ENCODE assay signal across 8 mouse cellular contexts in genomic region chr4:129288067-129288466, GRCm38 (mm10). TPM values are rescaled to one million over a fixed set of nuclear protein-coding genes. Genes with fewer than 3 reads are reported as not detected.
DNase-seq lines count a peak whose midpoint lies in the region; ATAC-seq and TF ChIP-seq lines count a peak whose summit lies in the region.
"Had no signal": no experiment of that assay in that cellular context is flagged by ENCODE, and none has a peak within 500 bp of the region (broad histone marks: within the 10 kb centered on the region; RNA-seq: fewer than 3 reads in every experiment).

No protein-coding gene starts in this region.

- H3K9ac ChIP-seq in heart, embryonic 15.5 days: no peak overlapping the region
- H3K9ac ChIP-seq in limb, embryonic 15.5 days: no peak overlapping the region

- peaks cover 7% of the 10 kb centered on the region for H3K9me3 ChIP-seq in G1E (replicated peaks)
- H3K9me3 ChIP-seq in embryonic facial prominence, embryonic 10.5 days: no peaks in the 10 kb centered on the region
- no peaks in the 10 kb centered on the region for H3K9me3 ChIP-seq in heart, embryonic 15.5 days (replicated peaks)
- H3K9me3 ChIP-seq in limb, embryonic 15.5 days: no peaks in the 10 kb centered on the region

- no peak for TF ChIP-seq CTCF in G1E (IDR thresholded peaks at IDR 0.05; ENCODE audit: low read depth, low read length)

- H3K36me3 ChIP-seq in G1E (replicated peaks): no peaks in the 10 kb centered on the region
- H3K36me3 ChIP-seq in embryonic facial prominence, embryonic 10.5 days (replicated peaks): no peaks in the 10 kb centered on the region
- no peaks in the 10 kb centered on the region for H3K36me3 ChIP-seq in heart, embryonic 15.5 days
- H3K36me3 ChIP-seq in limb, embryonic 15.5 days: no peaks in the 10 kb centered on the region

- no peak for DNase-seq in G1E (ENCODE audit: low spot score)
- no peak for DNase-seq in embryonic facial prominence, embryonic 10.5 days (ENCODE audit: low spot score)
- DNase-seq in embryo, embryonic 11 days: no peak
- DNase-seq in embryo, embryonic 10.5 days (ENCODE audit: low spot score): no peak

- peak overlapping the region; percentile 98 for H3K4me2 ChIP-seq in heart, embryonic 15.5 days
- peak overlapping the region; percentile 96 for H3K4me2 ChIP-seq in limb, embryonic 15.5 days

- peaks cover 30% of the 10 kb centered on the region for H3K27me3 ChIP-seq in G1E (ENCODE audit: insufficient read depth, low read length)
- H3K27me3 ChIP-seq in embryonic facial prominence, embryonic 10.5 days (replicated peaks; ENCODE audit: low read depth, poor library complexity, severe bottlenecking): peaks cover 60% of the 10 kb centered on the region
- H3K27me3 ChIP-seq in heart, embryonic 15.5 days: peaks cover 19% of the 10 kb centered on the region
- H3K27me3 ChIP-seq in limb, embryonic 15.5 days: peaks cover 14% of the 10 kb centered on the region

- no peak for ATAC-seq in G1E (ENCODE audit: extremely low read depth, insufficient number of reproducible peaks, low FRiP score, poor library complexity, severe bottlenecking)
- no peak for ATAC-seq in heart, embryonic 15.5 days (replicated peaks; ENCODE audit: insufficient number of reproducible peaks, insufficient read depth, low FRiP score, low read depth)
- no peak for ATAC-seq in limb, embryonic 15.5 days (ENCODE audit: insufficient number of reproducible peaks, low FRiP score, low TSS enrichment, low read depth)
- ATAC-seq in frontal cortex, adult (ENCODE audit: low TSS enrichment): no peak

- WGBS in embryonic facial prominence, embryonic 10.5 days: 41% methylated on average over 3 of the region's 3 CpGs
- WGBS in heart, embryonic 15.5 days: 36% methylated on average over 3 of the region's 3 CpGs
- WGBS in limb, embryonic 15.5 days: 29% methylated on average over 3 of the region's 3 CpGs

- peaks cover 53% of the 10 kb centered on the region for H3K4me1 ChIP-seq in G1E (ENCODE audit: insufficient read depth, low read depth, low read length)
- H3K4me1 ChIP-seq in embryonic facial prominence, embryonic 10.5 days: peaks cover 22% of the 10 kb centered on the region
- peaks cover 22% of the 10 kb centered on the region for H3K4me1 ChIP-seq in heart, embryonic 15.5 days (replicated peaks)
- peaks cover 19% of the 10 kb centered on the region for H3K4me1 ChIP-seq in limb, embryonic 15.5 days

- no peak overlapping the region for H3K27ac ChIP-seq in embryonic facial prominence, embryonic 10.5 days (replicated peaks)
- peak overlapping the region; percentile 53 for H3K27ac ChIP-seq in heart, embryonic 15.5 days
- H3K27ac ChIP-seq in limb, embryonic 15.5 days: peak overlapping the region; percentile 80

- peak overlapping the region; percentile 73; the same call in 1 of the 2 replicates for H3K4me3 ChIP-seq in G1E (ENCODE audit: low read depth, low read length)
- H3K4me3 ChIP-seq in embryonic facial prominence, embryonic 10.5 days: peak overlapping the region; percentile 68; the same call in 1 of the 2 replicates
- H3K4me3 ChIP-seq in heart, embryonic 15.5 days: peak overlapping the region; percentile 64
- peak overlapping the region; percentile 58 for H3K4me3 ChIP-seq in limb, embryonic 15.5 days

RNA-seq across cellular contexts. Expression of gene Sync, which starts 0.7 kb away (rescaled TPM):
- total RNA-seq in G1E (2014; fragmentation: Nextera tagmentation) (17.2 and 18.7 TPM in 2 replicates), G1E (2017) (2.1 TPM in 2 replicates)
- polyA plus RNA-seq in G1E (2012): 6.1 and 6.9 TPM in 2 replicates
- 0.48 and 0.71 TPM in 2 replicates for polyA plus RNA-seq in embryonic facial prominence, embryonic 10.5 days (2016; fragmentation: Nextera tagmentation; extraction: Ambion mirVana)
- polyA plus RNA-seq in heart, embryonic 15.5 days (2015; fragmentation: Nextera tagmentation; extraction: Ambion mirVana): 2.1 and 2.3 TPM in 2 replicates
- polyA plus RNA-seq in limb, embryonic 15.5 days (2015; fragmentation: Nextera tagmentation; extraction: Ambion mirVana): 5.0 and 9.6 TPM in 2 replicates

RNA-seq across cellular contexts. Expression of gene C77080, which starts 26.9 kb away (rescaled TPM):
- total RNA-seq in G1E (2014; fragmentation: Nextera tagmentation) (67.9 and 76.6 TPM in 2 replicates), G1E (2017) (22.0 and 23.6 TPM in 2 replicates)
- 182 and 196 TPM in 2 replicates for polyA plus RNA-seq in G1E (2012)
- 3.3 and 3.5 TPM in 2 replicates for polyA plus RNA-seq in embryonic facial prominence, embryonic 10.5 days (2016; fragmentation: Nextera tagmentation; extraction: Ambion mirVana)
- polyA plus RNA-seq in heart, embryonic 15.5 days (2015; fragmentation: Nextera tagmentation; extraction: Ambion mirVana): 1.4 and 3.1 TPM in 2 replicates
- polyA plus RNA-seq in limb, embryonic 15.5 days (2015; fragmentation: Nextera tagmentation; extraction: Ambion mirVana): 9.6 and 11.6 TPM in 2 replicates
- total RNA-seq: neutrophil, adult 5-6 weeks had no signal

RNA-seq across cellular contexts. Expression of gene Rbbp4, which starts 47.1 kb away (rescaled TPM):
- total RNA-seq in G1E (2014; fragmentation: Nextera tagmentation): 223 and 238 TPM in 2 replicates
- total RNA-seq in G1E (2017): 120 and 127 TPM in 2 replicates
- 64.7 and 74.1 TPM in 2 replicates for polyA plus RNA-seq in G1E (2012)
- polyA plus RNA-seq in embryonic facial prominence, embryonic 10.5 days (2016; fragmentation: Nextera tagmentation; extraction: Ambion mirVana): 546 and 560 TPM in 2 replicates
- polyA plus RNA-seq in heart, embryonic 15.5 days (2015; fragmentation: Nextera tagmentation; extraction: Ambion mirVana): 262 and 276 TPM in 2 replicates
- polyA plus RNA-seq in limb, embryonic 15.5 days (2015; fragmentation: Nextera tagmentation; extraction: Ambion mirVana): 326 and 338 TPM in 2 replicates

RNA-seq across cellular contexts. Expression of gene Zbtb8os, which starts 47.4 kb away (rescaled TPM):
- 12.0 and 15.3 TPM in 2 replicates for total RNA-seq in G1E (2014; fragmentation: Nextera tagmentation)
- total RNA-seq in G1E (2017): 57.2 and 77.1 TPM in 2 replicates
- polyA plus RNA-seq in G1E (2012): 2.3 and 2.8 TPM in 2 replicates
- polyA plus RNA-seq in embryonic facial prominence, embryonic 10.5 days (2016; fragmentation: Nextera tagmentation; extraction: Ambion mirVana): 49.0 and 49.3 TPM in 2 replicates
- polyA plus RNA-seq in heart, embryonic 15.5 days (2015; fragmentation: Nextera tagmentation; extraction: Ambion mirVana): 33.1 and 43.1 TPM in 2 replicates
- polyA plus RNA-seq in limb, embryonic 15.5 days (2015; fragmentation: Nextera tagmentation; extraction: Ambion mirVana): 39.1 and 47.0 TPM in 2 replicates

Comparison
In these comparisons a context has a peak if more than half of its experiments do, and no peak if none do; other contexts are left out.
1. RNA of gene C77080, which starts 26.9 kb away (polyA plus RNA-seq): 182 to 196 TPM in G1E; 9.6 to 11.6 TPM in limb, embryonic 15.5 days, 3.3 to 3.5 TPM in embryonic facial prominence, embryonic 10.5 days and 1.4 to 3.1 TPM in heart, embryonic 15.5 days; every median in the first group is over 10 times any median in the second.
2. Peak in every context shown above with its lines, with median percentiles within 50 percentile points of each other: H3K4me3 ChIP-seq.